Mouse (Mus musculus) heart, postnatal 0 days (tissue): ENCODE measurements at regions not wholly inside any gene's neighbourhood (a gene's known extent, or its start where the extent isn't known, plus 50 kb on each side); places are given as distances from the start of the nearest gene placed in this dataset.

ENCODE experiments used
- ATAC-seq: fragments of 200-750 bp; cut with Nextera tagmentation; 2 replicates; pipeline ENCODE4 v1.8.0; 2017; ENCODE audit warnings: low read depth, moderate number of reproducible peaks, moderate library complexity; ENCODE audit not compliant: insufficient read depth
- DNase-seq: peaks from one replicate; pipeline ENCODE4 v3.0.0-alpha.2; 2016; ENCODE audit warnings: low spot score
- H3K27ac ChIP-seq: fragments of 300-500 bp; sonication (generic); 2 replicates; pipeline ENCODE4 v1.5.1; 2014; ENCODE audit warnings: low read depth, mild to moderate bottlenecking
- H3K27me3 ChIP-seq: fragments of 300-500 bp; sonication (generic); 2 replicates; pipeline ENCODE4 v1.6.1; 2014; ENCODE audit warnings: low read length, mixed read lengths; ENCODE audit not compliant: control insufficient read depth, insufficient read depth
- H3K36me3 ChIP-seq: fragments of 300-500 bp; sonication (generic); replicated peaks from 2 replicates; pipeline ENCODE4 v1.6.1; 2014; ENCODE audit warnings: low read length, mixed read lengths; ENCODE audit not compliant: control insufficient read depth, insufficient read depth
- H3K4me1 ChIP-seq: fragments of 300-500 bp; sonication (generic); 2 replicates; pipeline ENCODE4 v1.6.1; 2014; ENCODE audit warnings: antibody characterized with exemption; ENCODE audit not compliant: control insufficient read depth, insufficient read depth
- H3K4me2 ChIP-seq: fragments of 300-500 bp; sonication (generic); 2 replicates; pipeline ENCODE4 v1.6.1; 2014; ENCODE audit warnings: low read depth, mild to moderate bottlenecking, low read length, moderate library complexity
- H3K4me3 ChIP-seq: fragments of 300-500 bp; sonication (generic); 2 replicates; pipeline ENCODE4 v1.5.1; 2014; ENCODE audit warnings: low read depth, low read length
- H3K9ac ChIP-seq: fragments of 300-500 bp; sonication (generic); replicated peaks from 2 replicates; pipeline ENCODE4 v1.6.1; 2014; ENCODE audit warnings: low read depth, low read length, mixed read lengths
- H3K9me3 ChIP-seq: fragments of 300-500 bp; sonication (generic); replicated peaks from 2 replicates; pipeline ENCODE4 v1.6.1; 2016; ENCODE audit warnings: low read length; ENCODE audit not compliant: control insufficient read depth
- CTCF ChIP-seq: IDR thresholded peaks from 2 replicates; pipeline ENCODE4 v1.5.1; 2016; ENCODE audit warnings: antibody characterized with exemption, control low read depth, low read depth
- EP300 ChIP-seq: IDR thresholded peaks from 2 replicates; pipeline ENCODE4 v1.6.1; 2016; ENCODE audit warnings: antibody characterized with exemption, low read depth
- WGBS: fragments of 180-500 bp; shearing (Covaris S2); extraction: QIAGEN DNeasy Blood & Tissue Kit; methylation state at CpG from one replicate; pipeline ENCODE4 v1.1.7; 2014; 5-methylcytosine and 5-hydroxymethylcytosine counted together

DNA sequence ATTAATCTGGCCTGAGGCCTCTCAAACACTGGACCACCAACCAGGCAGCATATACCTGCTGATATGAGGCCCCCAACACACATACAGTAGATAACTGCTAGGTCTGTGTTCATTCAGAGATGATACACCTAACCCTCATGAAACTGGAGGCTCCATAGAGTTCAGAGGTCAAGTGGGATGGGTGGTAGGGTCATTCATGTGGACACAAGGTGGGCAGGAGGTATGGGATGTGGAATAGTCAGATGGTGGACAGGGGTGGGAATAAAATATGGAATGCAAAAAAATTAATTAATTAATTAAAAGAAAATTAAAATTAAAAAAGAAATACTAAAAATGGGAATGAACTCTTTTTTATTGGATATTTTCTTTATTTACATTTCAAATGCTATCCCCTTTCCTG lies 734.7 kb downstream of the Pla2g4a start:
- no peak for TF ChIP-seq CTCF
- TF ChIP-seq EP300, result no peak
- H3K4me1 ChIP-seq, result no peaks in the 10 kb centered on the region
- H3K27ac ChIP-seq, result no peak overlapping the region
- no peak overlapping the region for H3K4me3 ChIP-seq
- H3K9me3 ChIP-seq, result no peaks in the 10 kb centered on the region
- H3K36me3 ChIP-seq, result no peaks in the 10 kb centered on the region
- DNase-seq, result no peak
- H3K27me3 ChIP-seq, result no peaks in the 10 kb centered on the region
- ATAC-seq, result no peak
- no peak overlapping the region for H3K9ac ChIP-seq
- no peak overlapping the region for H3K4me2 ChIP-seq

DNA sequence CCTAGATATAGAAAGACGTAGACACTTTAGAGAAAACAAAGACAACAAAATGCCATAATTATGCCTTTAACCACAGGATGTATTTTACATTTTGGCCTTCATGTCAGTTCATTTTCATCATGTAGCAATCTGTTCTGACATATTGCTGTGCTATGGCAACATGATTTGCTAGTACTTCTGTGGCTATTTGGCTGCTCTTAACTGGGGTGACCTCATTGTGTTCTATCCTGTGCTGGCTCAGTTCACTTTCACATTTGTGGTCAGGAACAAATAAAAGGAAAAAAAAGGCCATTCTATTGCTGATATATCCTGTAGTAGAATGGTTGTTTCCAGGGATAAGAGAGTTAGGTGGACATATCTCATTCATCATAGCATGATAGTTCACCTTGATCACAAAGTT lies 758.5 kb downstream of the Pla2g4a start:
- no peak overlapping the region for H3K4me2 ChIP-seq
- no peak overlapping the region for H3K9ac ChIP-seq
- no peak overlapping the region for H3K27ac ChIP-seq
- H3K4me3 ChIP-seq, result no peak overlapping the region
- TF ChIP-seq EP300 (no peak), CTCF (no peak)
- no peaks in the 10 kb centered on the region for H3K4me1 ChIP-seq
- H3K9me3 ChIP-seq, result no peaks in the 10 kb centered on the region
- DNase-seq, result no peak
- no peaks in the 10 kb centered on the region for H3K36me3 ChIP-seq
- ATAC-seq, result no peak
- no peaks in the 10 kb centered on the region for H3K27me3 ChIP-seq
- WGBS, result 83% methylated on average over 1 of the region's 1 CpGs

DNA sequence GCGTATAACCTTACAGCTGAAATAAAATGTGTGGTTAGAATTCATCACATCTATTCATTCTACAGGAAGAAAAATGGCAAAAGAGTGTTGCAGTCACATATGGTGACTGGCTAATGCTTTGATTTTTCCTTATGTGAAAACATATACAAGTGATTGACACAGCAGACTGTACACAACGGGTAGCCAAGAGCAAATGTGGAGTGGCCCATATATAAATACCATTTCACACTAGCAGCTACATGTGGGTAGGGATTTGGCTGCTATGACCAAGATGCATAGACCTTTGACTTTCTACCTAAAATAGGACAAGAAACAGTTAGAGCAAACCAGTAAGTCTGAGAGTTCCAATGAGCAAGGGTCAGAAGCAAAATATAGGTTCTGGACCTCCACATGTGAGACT lies 761.8 kb downstream of the Pla2g4a start:
- DNase-seq, result no peak
- no peaks in the 10 kb centered on the region for H3K4me1 ChIP-seq
- 84% methylated on average over 2 of the region's 2 CpGs for WGBS

DNA sequence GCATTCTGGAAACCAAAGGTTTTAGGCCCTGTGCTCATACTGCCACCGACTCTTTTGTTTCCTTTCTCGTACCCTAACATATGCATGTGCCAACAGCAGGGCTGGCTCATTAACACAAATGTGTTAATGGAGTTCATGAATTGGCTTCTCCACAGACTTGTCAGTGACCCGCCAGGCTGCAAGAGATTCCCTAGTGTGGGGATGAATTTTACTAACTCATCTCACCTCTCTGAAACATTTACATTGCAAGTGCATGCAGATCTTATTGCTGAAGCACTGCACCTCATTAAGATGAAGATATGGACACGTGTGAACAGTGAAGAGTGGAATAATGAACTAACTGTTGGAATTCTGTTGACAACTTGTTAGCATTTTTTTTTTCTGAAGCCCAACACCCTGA lies 762.2 kb downstream of the Pla2g4a start:
- Histone ChIP-seq H3K4me3 (no peak overlapping the region), H3K4me1 (no peaks in the 10 kb centered on the region), H3K9ac (no peak overlapping the region), H3K4me2 (no peak overlapping the region), H3K36me3 (no peaks in the 10 kb centered on the region), H3K27ac (no peak overlapping the region), H3K27me3 (no peaks in the 10 kb centered on the region), H3K9me3 (no peaks in the 10 kb centered on the region)
- ATAC-seq (no peak), DNase-seq (no peak)
- WGBS, result 61% methylated on average over 4 of the region's 4 CpGs
- TF ChIP-seq EP300, result no peak
- no peak for TF ChIP-seq CTCF

More for the DNA sequence above, 761.8 kb downstream of the Pla2g4a start:
- Histone ChIP-seq H3K36me3 (no peaks in the 10 kb centered on the region), H3K27ac (no peak overlapping the region), H3K9ac (no peak overlapping the region), H3K4me3 (no peak overlapping the region), H3K4me2 (no peak overlapping the region), H3K9me3 (no peaks in the 10 kb centered on the region), H3K27me3 (no peaks in the 10 kb centered on the region)
- no peak for ATAC-seq
- TF ChIP-seq CTCF (no peak), EP300 (no peak)
